Mouse (Mus musculus): ENCODE data around the gene Bcl2l2.

The Bcl2l2 gene

DNA sequence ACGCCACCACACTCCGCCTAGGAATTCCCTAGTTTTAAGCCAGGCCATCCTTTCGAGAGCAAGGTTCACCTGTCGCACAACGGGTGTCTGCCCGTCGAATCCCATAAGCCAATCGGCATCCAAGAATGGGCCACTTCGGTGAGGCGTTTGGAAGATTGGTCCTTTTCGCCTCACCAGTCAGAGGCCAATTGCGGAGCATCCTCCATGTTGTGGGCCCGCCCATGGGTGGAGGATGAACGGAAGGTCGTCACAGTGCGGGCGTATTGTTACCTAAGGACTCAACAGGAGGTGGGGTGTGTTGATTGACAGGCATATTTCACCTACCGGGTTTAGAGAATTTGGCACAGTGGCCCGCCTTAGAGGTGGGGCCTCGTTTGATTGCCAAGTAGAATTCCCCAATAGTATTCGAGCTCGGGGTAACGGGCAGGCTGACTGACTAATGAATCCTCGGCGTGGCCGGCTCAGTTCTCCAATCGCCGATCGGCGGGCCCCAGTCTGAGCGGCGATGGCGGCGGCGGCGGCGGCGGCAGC lies 10.5 kb downstream of the Bcl2l2 start:
- peak; percentile 98 to 99 for DNase-seq (ENCODE audit: low spot score in 2 of 2)

DNA sequence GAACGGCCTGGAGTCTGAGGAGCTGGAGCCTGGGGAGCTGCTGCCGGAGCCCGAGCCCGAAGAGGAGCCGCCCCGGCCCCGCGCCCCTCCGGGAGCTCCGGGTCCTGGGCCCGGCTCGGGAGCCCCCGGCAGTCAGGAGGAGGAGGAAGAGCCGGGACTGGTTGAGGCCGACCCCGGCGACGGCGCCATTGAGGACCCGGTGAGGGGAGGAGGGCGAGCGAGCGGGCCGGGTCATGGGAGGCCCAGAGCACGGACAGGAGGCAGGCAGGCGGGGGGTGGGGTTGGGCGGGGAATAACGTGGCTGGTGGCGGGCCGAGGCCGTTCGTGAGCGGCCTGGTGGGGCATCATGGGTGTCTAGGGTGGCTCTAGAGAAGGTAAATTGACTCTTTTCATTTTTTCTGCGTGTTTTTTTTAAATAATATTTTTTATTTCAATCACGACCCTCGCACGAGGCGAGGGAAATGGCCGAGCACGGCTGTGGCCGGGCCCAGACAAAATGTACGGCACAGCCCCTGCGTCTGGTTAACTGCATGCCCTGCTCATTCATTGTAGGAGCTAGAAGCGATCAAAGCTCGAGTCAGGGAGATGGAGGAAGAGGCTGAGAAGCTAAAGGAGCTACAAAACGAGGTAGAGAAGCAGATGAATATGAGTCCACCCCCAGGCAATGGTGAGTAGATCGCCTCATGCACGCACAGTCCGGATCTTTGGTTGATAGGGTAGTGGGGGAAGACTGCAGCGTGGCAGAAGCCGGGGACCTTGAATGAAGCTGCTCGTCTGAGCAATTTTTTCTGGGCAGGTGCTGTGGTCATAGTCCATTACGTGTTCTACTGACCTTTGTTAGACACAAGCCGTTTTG lies 11.3 kb downstream of the Bcl2l2 start:
- peak; percentile 31 to 38 for DNase-seq (ENCODE audit: low spot score in 2 of 2)

DNA sequence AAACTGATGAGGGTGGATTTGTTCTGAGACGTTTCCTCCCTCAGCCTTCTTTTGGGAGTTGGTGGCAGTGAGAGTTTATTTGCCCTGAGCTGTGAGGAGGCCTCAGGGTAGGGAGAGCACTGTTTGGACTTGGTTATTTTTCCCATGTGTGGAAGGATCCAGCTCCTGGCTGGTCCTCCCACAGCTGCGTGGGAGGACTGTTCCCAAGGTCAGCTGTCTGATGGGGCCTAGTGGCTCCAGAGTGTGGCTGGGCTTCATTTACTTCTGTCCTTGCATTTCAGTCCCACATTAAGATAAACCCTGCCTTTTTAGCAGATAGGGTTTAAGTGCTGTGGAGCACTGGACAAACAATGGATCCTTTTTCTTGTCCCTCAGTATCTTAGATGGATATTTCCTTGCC lies 14.3 kb downstream of the Bcl2l2 start:
- no peak for DNase-seq (ENCODE audit: low spot score in 2 of 2)

DNA sequence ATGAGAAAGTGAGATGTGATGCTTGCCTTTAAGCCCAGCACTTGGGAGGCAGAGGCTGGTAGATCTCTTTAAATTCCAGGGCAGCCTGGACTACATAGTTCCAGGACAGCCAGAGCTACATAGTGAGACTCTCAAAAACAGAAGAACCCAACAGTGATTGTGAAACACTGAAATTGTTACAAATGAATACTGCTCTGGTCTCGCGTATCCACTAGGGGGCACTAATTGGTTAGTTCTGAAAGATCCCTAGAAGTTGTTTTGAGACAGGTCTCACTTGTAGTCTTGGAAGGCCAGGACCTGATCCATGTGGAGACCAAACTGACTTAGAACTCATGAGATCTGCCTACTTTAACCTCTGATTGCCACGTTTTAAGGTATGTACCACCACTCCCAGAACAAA lies 17.2 kb downstream of the Bcl2l2 start:
- peak; percentile 67 to 89 for DNase-seq (ENCODE audit: low spot score in 2 of 2)

DNA sequence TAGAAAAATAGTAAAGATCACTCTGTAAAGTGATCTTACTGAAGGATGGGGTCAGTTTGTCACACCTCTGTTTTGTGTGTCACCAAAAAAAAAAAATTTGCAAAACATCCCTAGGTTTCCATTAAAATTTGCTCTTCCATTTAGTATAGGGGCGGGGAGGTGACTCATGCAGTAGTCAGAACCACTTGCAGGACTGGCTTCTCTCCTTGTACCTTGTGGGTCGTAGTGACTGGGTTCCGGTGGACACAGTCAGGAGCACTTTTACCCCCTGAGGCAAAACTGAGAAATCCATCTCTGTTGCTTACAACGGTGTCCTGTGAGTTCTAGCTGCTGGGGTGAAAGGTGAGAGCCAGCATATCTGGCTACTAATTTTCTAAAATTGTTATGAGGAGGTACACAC lies 20.5 kb downstream of the Bcl2l2 start:
- DNase-seq (ENCODE audit: low spot score in 2 of 2), result no peak

DNA sequence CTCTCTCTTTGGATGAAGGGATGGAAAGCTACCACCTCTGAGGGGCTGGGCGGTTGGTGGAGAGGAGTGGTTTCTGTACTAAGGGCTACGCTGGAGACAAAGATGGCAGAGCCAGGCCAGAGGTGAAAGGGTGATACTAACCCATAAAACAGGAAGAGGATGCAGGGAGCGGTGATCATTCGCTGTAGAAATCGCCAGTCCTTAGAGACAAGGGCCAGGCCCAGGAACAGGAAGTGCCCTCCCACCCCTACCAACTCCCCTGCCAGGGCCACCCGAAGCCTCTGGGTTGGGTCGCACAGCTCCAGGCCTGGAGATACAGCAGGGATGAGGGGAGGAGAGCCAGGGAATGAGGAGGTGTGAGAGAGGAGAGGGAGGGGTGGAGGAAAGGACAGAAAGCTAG lies 25.5 kb downstream of the Bcl2l2 start:
- DNase-seq (ENCODE audit: low spot score in 2 of 2), result no peak

DNA sequence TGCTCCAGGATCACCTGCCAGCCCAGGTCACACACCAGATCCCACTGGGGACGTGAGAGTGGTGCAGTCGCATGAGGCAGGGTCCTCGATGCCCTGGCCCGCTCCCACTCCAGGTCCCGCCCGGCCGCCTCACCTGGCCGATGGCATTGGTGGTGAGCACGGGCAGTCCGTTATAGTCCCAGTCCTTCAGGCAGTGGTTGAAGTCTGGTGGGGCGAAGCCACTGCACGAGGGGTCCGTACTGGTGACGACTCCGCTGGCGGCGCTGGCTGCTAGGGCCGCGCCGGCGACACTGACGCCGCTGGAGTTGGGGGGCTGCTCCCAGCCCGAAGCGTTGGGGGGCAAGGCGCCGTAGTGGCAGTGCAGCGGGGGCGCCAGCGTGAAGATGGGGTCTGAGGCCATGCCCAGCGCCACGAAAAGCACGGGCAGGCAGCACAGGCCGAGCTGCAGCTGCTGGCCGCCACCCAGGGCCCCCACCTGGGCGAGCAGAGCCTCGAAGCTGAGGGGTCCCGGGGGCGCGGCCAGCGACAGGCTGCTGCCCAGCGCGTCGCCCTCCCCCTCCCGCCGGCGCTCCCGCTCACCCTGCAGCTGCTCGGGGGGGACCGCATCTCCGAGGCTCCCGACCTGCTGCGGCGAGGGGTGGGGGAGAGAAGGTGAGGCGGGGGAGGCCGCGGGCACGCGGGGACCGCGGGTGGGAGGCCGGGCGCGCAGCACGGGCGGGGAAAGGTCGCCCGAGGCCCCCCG lies 29.1 kb downstream of the Bcl2l2 start:
- DNase-seq (ENCODE audit: low spot score in 2 of 2), result no peak

DNA sequence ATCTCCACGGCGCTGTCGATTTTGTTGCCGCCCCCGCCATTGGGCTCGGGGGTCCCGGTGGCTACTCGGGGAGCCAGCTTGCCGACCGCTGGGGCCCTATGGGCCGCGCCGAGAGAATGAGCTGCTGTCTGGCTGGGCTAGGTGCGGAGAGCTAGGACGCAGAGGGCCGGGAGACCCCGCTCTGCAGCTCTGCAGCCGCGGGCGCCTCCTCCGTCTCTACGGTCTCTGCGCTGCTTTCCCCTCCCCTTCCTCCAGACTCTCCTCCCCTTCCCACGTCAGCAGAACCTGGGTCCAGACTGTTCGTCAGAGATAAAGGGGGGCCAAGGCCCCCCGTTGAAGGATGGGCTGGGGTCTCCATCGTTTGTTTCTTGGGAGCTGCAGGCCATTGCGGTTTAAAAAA lies 29.7 kb downstream of the Bcl2l2 start, which contains the start of gene Slc22a17:
Gene Slc22a17 (minus strand): TSS at position 247 of the 400 bp plus-strand sequence.
- peak; percentile 84 to 86 for DNase-seq (ENCODE audit: low spot score in 2 of 2)

DNA sequence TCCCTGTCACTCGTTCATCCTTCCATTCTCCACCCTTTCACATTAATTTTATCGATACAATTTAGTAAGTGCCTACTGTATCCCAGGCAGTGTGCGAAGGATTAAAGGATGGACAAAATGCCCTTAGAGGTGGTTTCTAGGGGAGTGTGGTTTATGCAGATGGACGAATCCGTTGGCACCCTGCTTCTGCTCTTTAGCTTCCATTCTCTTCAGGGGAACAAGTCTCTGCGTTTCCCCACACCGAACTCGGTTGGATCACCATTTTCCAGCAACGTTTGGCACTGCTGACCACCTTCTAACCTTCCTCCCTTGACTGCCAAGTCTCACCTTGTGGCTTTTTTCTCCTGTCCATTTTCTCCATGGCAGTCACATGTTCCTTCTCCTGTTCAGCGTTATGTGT lies 30.2 kb downstream of the Bcl2l2 start:
- DNase-seq (ENCODE audit: low spot score in 2 of 2), result peak in 1 of 2 experiments; percentile 31

DNA sequence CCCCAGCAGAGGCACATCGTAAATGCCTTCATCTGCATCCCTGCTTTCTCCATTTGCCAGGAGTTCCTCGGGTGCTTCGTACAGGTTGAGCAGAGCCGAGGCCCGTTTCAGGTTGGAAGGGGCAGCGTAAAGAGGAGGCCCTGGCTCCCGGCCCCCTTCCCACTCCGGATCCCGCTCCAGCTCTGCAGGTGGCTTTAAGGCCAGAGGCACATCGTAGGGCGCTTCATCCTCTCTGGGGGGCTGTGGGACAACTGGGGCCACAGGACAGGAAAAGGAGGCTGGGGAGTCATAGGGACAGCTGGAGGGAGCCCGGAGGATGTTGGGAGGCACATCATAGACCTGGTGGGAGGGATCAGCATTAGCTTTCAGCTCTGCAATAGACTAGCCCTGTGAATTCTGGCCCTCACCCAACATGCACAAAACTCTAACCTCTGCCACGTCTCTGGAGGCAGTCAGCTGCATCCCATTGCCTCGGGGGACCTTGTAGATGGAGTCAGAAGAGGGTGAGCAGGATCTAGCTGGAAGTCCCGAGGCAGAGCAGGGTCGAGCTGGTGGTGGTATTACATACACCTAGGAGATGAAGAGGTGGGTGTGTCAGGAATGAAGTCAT lies 37.0 kb downstream of the Bcl2l2 start:
- no peak for DNase-seq (ENCODE audit: low spot score in 2 of 2)

DNA sequence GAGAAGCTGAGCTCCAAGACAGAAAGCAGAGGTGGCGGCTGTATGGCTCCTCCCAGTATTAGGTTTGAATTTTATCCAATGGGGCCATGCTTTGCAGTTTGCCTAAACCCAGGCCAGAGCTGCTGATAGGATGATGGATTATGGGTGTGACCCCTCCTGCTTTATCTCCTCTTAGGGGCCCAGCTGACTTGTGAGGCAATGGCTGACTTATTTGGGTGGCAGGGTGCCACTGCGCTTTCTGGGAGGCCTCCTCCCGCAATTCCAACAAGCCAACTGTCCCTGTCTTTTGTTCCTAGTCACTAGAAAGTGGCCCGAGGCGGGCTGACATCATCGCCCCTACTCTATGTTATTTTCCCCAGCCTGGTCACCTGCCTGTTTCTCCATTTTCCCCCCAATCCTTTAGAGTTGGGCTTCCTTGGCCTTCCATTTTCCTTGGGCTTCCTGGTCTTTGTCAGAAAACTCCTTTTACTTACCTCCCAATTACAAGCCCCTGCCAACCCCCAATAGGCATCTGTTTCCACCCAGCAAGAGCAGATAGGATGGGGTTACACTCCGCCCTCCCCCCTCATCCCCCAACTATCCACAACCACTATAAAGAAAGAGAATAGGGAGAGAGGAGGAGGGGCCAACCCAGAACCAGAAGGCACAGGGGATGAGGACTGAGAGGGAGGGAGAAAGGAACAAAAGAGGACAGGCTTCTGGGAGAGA lies 41.6 kb downstream of the Bcl2l2 start:
- DNase-seq (ENCODE audit: low spot score in 2 of 2), result no peak

DNA sequence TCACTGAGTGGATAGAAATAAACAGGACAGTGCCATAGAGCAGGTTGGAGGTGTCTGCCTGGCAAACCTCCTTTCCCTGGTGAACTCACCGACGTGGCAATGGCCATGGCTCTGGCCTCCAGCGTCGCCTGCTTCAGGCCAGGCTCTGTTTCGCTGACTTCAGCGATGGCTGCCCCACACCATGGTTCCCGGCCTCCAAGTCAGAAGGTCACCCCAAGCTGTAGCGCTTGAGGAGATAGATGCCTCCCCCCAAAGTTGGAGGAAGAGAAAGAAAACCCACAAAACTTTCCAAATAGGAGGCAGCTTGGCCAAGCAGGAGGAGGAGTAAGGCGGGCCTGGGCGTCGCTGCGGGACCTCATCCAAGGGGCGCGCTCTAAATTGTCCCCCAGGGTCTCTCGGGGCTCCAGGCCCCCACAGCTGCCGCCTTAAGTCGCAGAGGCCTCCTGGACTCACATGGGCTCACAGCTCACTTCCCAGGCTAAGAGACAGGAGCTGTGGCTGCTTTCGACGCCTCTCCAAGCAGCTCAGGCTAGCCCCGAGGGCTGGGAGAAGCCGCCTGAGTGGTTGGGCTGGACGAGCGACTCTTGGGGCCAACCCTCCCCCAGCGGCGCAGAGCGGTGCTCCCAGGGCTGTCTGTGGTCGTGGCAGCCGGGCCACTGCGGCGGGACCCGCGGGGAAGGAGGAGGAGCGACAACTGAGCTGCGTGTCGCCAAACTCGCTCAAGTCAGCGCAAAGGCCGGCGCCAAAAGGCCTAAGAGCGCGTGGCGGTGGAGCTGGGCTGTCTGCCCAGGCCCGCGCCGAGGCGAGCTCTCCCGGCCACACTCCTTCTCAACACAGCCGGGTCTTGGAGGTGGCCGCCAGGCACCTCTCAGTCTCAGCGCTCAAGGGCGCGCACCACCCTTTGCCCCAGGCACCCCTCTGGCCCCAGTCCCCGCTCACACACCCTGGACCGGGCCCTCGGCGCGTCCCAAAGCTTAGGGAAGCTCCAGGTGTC lies 42.5 kb downstream of the Bcl2l2 start, which contains the start of gene Efs:
Gene Efs (minus strand): TSS at position 778 of the 994 bp plus-strand sequence.
- peak; percentile 41 to 45 for DNase-seq (ENCODE audit: low spot score in 2 of 2)

DNA sequence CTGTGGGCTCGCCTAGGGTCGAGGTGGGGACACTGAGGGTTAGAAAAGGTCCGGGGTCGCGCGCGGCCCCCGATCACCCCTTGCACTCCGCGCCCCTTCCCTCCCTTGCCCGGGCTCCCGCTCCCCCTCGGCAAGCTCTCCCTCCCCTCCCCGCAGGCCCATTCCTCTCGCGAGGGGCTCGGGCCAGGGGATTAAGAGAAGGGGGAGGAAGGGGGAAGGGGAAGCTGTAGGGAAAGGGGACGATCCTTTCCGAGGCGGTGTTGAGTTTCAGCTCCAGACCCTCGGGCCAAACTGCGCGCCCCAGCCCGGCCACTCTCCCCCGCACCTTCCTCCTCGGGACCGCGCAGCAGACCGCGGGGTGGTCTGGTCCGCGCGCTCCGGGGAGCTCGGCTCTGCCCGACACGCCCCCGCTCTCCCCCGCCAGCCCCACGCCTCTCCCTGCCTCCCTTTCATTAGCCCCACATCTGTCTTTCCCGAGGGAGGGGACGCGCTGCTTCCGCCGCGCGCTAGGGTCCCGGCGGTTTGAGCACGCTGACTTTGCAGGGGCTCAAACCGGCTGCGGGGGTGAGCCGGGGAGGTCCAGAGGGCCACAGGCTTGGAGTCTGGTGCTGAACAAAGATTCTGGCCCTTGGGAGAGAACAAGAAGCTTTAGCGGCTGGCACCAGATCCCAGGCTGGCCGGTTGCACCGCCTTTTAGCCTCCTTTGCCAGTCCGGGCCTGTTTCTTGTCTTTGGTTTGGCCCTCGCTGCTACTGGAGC lies 43.4 kb downstream of the Bcl2l2 start:
- peak; percentile 31 to 40 for DNase-seq (ENCODE audit: low spot score in 2 of 2)

DNA sequence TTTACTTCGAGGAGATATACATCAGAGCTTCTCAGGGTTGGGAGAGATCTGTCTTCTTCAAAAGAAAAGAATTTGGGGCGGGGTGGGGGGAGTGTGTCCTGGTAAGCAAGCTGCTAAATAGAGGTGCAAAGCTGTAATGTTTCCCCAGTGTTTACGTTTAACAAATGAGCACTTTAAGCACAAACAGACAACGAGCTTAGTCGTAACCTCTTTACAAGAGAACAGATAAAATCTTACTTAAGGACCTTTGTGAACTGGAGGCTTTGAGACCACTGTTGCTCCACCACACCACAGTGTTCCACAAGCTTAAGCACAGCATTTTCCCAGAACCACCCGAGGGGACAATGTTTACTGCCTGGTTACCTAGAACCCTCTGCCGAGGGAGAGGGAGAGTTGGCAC lies 44.1 kb downstream of the Bcl2l2 start:
- DNase-seq (ENCODE audit: low spot score in 2 of 2), result no peak

DNA sequence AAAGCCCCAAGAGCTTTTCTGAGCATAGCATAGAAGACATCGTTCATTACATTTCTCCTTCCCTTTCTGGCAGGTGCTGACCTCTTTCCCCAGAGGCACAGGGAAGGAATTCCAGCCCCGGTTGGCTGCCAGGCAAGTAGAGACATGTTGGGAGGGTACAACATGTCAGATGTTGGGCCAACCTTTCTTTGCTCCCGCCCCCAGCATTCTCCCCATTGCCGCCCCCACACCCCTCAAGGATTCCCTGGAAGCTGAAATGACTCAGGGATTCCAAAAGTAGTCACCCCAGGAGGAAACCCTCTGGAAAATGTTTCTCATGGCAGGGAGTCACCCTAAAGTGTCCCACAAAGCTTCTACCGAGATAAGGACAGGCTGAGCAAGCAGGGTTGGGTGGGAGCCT lies 46.6 kb downstream of the Bcl2l2 start:
- no peak for DNase-seq (ENCODE audit: low spot score in 2 of 2)

DNA sequence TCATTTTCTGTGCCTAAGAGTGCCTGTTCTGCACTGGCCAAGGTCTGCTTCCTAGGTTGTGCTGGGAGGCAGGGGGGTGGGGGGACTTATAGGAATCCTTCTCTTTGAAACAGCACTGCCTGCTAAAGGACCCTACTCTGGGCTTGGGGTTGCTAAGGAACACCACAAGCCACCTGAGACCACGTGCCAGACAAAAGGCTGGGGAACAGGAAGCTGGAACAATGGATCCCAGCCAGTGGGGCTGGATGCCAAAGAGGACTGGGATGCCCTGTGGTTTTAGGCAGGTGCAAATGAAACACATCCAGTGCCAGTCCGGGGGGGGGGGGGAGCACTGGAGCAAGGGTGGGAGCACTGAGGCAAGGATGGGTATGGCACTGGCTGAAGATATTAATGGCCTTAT lies 47.3 kb downstream of the Bcl2l2 start:
- DNase-seq (ENCODE audit: low spot score in 2 of 2), result no peak

DNA sequence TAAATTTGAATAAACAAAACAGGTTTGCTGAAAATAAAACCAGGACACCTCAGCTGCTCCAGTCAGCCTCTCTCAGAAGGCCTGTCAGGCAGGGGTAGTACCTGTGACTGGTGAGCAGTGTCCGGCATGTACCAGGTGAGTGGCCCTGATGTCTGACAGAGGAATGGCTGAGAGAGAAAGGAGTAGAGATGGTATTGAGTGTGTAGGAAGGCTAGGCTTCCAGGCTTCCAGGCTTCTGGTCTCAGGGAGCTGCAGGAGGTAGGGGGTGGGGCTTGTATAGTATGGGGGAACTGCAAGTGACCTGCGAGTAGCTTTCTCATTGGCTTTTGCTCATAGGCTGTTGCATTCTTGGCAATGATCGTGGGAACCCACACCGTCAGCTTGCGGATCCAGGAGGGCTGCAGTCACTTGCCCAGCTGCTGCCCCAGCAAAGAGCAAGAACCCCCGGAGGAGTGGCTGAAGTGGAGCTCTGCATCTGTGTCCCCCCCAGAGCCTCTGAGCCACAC lies 49.5 kb downstream of the Bcl2l2 start, which contains the start of gene Il25:
Gene Il25 (plus strand): TSS at position 51 of the 506 bp plus-strand sequence.
- no peak for DNase-seq (ENCODE audit: low spot score in 2 of 2)

DNA sequence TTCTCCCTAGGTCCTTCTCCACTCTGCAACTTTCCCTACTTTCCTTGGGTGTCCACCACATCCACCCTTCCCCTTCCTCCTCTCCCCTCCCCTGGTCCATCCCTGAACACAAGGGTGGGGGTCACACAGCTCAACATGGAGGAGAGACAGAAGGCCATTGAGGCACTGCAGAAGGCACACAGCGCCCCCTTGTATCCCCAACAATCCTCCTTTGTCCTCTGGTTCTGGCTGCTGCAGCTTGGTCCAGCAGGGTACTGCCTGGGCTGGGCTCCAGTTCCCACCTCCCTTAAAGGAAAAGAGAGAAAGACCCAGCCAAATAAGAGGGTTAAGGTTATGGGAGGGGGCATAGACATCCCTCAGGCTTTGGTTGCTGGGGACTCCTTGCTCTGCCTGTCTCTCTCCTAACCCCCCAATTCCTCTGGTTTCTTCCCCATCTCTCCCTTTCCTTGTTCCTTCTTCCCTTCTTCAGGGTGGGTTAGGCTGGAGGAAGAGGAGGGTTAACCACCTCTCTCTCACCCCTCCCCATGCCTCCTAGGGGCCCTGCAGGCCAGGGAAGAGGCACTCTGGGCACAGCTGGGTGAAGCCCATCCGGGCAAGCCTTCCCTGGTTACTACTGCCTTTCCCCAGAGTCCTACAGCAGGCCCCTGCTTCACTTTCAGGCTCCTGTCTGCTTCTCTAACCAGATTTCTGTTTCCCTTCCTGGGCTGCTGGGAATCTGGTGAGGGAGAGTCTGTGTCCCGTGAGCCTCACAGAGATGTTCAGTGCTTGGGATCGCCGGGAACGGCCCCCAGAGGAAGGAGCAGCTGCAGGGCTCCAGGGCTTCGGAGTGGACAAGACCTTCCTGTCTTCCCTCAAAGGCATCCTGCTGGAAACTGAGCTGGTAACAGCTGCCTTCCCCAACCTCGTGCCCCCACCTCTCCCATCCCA lies 53.0 kb downstream of the Bcl2l2 start, which contains the start of gene Cmtm5:
Gene Cmtm5 (plus strand): TSS at position 358 of the 927 bp plus-strand sequence.
- peak; percentile 59 to 65 for DNase-seq (ENCODE audit: low spot score in 2 of 2)

Measured in frontal cortex, postnatal 36 days (tissue).